Mouse (Mus musculus) small intestine, adult 2 months (tissue): Measurements from ENCODE around the gene Prrt3. TPM values are rescaled to one million over a fixed set of nuclear protein-coding genes. Genes with fewer than 3 reads are reported as not detected.

Source experiments
- H3K27ac ChIP-seq: fragments of 200-500 bp; 2 replicates; pipeline ENCODE4 v1.5.1; 2012; ENCODE audit warnings: low read depth, low read length, control low read depth, inconsistent platforms; ENCODE audit not compliant: insufficient read depth
- H3K27me3 ChIP-seq: fragments of 200-500 bp; 2 replicates; pipeline ENCODE4 v1.6.1; 2012; ENCODE audit warnings: mild to moderate bottlenecking, moderate library complexity, low read length, inconsistent platforms; ENCODE audit not compliant: control insufficient read depth, insufficient read depth
- H3K36me3 ChIP-seq: fragments of 200-500 bp; 2 replicates; pipeline ENCODE4 v1.6.1; 2012; ENCODE audit warnings: mild to moderate bottlenecking, low read length, control low read depth, inconsistent platforms; ENCODE audit not compliant: control insufficient read depth, insufficient read depth
- H3K4me1 ChIP-seq: fragments of 200-500 bp; 2 replicates; pipeline ENCODE4 v1.6.1; 2012; ENCODE audit warnings: low read length, inconsistent platforms, mixed read lengths; ENCODE audit not compliant: control insufficient read depth, insufficient read depth, insufficient read length
- H3K4me3 ChIP-seq: fragments of 200-500 bp; 2 replicates; pipeline ENCODE4 v1.5.1; 2012; ENCODE audit warnings: low read depth, mild to moderate bottlenecking, control low read depth, inconsistent platforms, low read length, moderate library complexity
- CTCF ChIP-seq: fragments of 200-500 bp; IDR thresholded peaks from 2 replicates; pipeline ENCODE4 v1.5.1; 2012; ENCODE audit warnings: low read depth, mild to moderate bottlenecking, control low read depth, inconsistent platforms, low read length, moderate library complexity, mixed read lengths; ENCODE audit not compliant: insufficient replicate concordance, insufficient read length; ENCODE audit errors: extremely low read depth
- POLR2A ChIP-seq: fragments of 200-500 bp; IDR thresholded peaks from 2 replicates; pipeline ENCODE4 v1.6.1; 2012; ENCODE audit warnings: low read depth, mild to moderate bottlenecking, control low read depth, inconsistent platforms, low read length, moderate library complexity
- WGBS: fragments of 180-500 bp; shearing (Covaris S2); methylation state at CpG from one replicate; pipeline ENCODE4 v1.1.7; 2018; 5-methylcytosine and 5-hydroxymethylcytosine counted together
- polyA plus RNA-seq: library from polyadenylated mRNA; depleted of rRNA; stranded (reverse); fragments of >200 nt; gene quantifications from 2 replicates; pipeline ENCODE4 v1.2.3, GENCODE M21; 2012

Gene Prrt3
- polyA plus RNA-seq, 1 experiment: 0.05 TPM

DNA sequence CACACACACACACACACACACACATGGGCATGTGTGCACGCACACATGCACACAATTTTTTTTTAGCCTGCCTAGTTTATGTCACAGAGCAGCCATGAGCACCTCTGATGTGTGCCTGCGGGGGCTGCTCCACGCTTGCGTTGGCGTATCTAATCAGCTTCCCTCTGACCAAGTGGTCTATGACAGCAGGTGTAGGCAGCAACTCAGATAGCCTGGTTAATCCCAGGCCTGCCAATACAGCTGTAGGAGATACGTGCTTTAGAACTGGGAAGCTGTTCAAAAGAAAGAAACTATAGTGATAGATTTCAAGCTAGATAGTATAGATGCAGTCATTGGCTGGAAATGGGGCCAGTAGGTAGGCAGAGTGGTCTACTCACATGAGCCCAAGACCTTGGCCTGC, 28.0 kb downstream of the Prrt3 start:
- peaks cover 28% of the 10 kb centered on the region for H3K36me3 ChIP-seq
- TF ChIP-seq CTCF (no peak), POLR2A (no peak)
- no peak overlapping the region for H3K4me3 ChIP-seq
- WGBS: 63% methylated on average over 6 of the region's 6 CpGs
- H3K4me1 ChIP-seq: peaks cover 48% of the 10 kb centered on the region
- peak overlapping the region; percentile 75 for H3K27ac ChIP-seq
- no peaks in the 10 kb centered on the region for H3K27me3 ChIP-seq

DNA sequence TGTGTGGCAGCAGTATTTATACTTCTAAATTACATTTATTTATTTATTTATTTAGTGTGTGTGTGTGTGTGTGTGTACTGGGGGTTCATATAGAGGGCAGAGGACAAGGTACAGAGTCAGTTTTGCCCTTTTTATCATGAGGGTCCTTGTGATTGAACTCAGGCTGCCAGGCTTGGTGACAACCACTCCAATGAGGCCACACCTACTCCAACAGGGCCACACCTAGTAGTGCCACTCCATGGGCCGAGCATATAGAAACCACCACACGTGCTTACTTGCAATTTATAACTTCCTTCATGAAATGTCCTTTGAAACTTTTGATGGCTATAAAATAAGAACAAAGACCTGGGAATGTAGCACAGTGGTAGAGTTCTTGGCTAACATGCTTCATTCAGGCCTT, 28.5 kb downstream of the Prrt3 start:
- TF ChIP-seq CTCF: no peak
- TF ChIP-seq POLR2A: no peak
- Histone ChIP-seq H3K27ac (peak overlapping the region; percentile 92), H3K4me3 (no peak overlapping the region), H3K4me1 (peaks cover 48% of the 10 kb centered on the region), H3K27me3 (no peaks in the 10 kb centered on the region), H3K36me3 (peaks cover 26% of the 10 kb centered on the region)
- 19% methylated on average over 2 of the region's 2 CpGs for WGBS

DNA sequence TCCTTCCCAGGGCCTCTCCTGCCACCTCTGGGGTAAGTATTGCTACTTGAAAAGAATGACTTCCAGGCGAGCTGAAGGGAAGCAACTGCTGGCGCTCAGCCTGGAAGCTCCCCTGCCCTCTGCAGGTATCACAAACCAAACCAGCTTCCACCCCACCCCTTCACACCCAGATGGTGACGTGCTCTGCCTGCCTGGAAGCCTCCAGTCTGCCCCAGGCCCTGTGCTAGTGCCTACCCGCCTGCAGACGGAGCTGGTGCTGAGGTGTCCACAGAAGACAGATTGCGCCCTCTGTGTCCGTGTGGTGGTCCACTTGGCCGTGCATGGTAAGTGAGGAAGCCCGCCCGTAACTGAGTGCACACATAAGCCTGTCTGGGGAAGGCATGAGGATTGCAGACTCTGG, 29.7 kb downstream of the Prrt3 start:
- peak overlapping the region; percentile 92 for H3K27ac ChIP-seq

DNA sequence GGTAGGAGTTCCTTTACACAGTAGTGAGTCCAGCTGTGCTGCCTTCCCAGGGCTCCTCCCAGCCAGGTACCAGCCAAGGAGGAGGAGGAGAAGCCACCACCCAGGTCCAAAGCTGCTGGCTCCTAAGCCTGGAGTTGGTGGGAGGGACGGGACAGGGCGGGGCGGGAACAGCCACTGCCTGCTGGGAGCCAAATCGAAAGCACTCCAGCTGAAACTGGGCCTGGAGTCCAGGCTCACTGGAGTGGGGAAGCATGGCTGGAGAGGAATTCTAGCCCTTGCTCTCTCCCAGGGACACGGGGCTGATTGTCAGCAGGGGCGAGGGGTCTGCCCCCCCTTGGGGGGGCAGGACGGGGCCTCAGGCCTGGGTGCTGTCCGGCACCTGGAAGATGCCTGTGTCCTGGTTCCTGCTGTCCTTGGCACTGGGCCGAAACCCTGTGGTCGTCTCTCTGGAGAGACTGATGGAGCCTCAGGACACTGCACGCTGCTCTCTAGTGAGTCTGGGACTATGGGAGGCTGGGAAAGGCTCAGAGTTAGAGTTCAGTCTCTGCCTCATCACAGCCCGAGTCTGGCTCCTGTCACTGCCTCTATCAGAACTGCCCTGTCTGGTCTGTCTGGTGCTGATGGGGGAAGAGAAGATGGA, 30.3 kb downstream of the Prrt3 start, which contains the start of gene Il17rc:
TSS of gene Il17rc (plus strand) at position 131 of the 640 bp plus-strand sequence.
- H3K4me1 ChIP-seq: peaks cover 40% of the 10 kb centered on the region
- H3K27me3 ChIP-seq: no peaks in the 10 kb centered on the region
- 12% methylated on average over 12 of the region's 12 CpGs for WGBS
- peaks cover 14% of the 10 kb centered on the region for H3K36me3 ChIP-seq
- TF ChIP-seq CTCF (no peak), POLR2A (peak; percentile 94)
- H3K4me3 ChIP-seq: peak within 1 kb of the TSS; percentile 64
- H3K27ac ChIP-seq: peak within 1 kb of the TSS; percentile 92

More for the DNA sequence above, 29.7 kb downstream of the Prrt3 start:
- TF ChIP-seq CTCF (no peak), POLR2A (peak; percentile 23; the same call in 1 of the 2 replicates)
- H3K27me3 ChIP-seq: no peaks in the 10 kb centered on the region
- H3K36me3 ChIP-seq: peaks cover 19% of the 10 kb centered on the region
- H3K4me1 ChIP-seq: peaks cover 45% of the 10 kb centered on the region
- WGBS: 46% methylated on average over 10 of the region's 10 CpGs
- H3K4me3 ChIP-seq: peak overlapping the region; percentile 64

DNA sequence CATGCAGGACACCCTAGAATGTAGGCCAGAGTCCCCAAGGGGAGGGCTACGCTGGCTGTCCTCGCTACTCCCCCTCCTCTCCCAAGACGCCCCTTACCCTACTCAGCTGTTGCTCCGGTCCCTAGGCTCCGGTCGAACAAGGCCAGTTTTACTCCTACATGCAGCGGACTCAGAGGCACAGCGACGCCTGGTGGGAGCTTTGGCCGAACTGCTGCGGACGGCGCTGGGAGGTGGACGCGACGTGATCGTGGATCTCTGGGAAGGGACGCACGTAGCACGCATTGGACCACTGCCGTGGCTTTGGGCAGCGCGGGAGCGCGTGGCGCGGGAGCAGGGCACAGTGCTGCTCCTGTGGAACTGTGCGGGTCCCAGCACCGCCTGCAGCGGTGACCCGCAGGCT, 32.3 kb downstream of the Prrt3 start:
- Histone ChIP-seq H3K36me3 (peaks cover 6% of the 10 kb centered on the region; the same call in 1 of the 2 replicates), H3K4me3 (peak overlapping the region; percentile 61), H3K27ac (no peak overlapping the region; the same call in 1 of the 2 replicates), H3K4me1 (peaks cover 32% of the 10 kb centered on the region), H3K27me3 (no peaks in the 10 kb centered on the region)
- 2% methylated on average over 31 of the region's 31 CpGs for WGBS
- TF ChIP-seq POLR2A (no peak), CTCF (peak; percentile 64)

DNA sequence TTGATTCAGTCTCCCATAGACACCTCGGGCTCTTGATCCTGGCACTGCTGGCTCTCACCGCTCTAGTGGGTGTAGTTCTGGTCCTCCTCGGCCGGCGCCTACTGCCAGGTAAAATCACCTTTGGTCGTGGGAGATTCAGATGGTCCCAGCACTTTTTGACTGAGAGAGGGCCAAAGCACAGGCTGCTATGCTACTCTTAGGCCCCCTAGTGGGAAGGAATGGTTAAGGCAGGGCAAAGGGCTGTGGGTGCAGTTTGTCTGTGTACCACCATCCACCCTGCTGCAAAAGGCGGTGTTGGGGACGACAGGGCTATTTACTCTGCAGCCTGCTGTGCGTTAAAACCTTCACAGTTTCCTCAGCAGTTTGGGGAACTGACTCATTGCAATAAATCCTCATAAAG, 32.7 kb downstream of the Prrt3 start:
- TF ChIP-seq CTCF (peak; percentile 71; the same call in 1 of the 2 replicates), POLR2A (no peak)
- peak overlapping the region; percentile 61 for H3K4me3 ChIP-seq
- H3K36me3 ChIP-seq: peaks cover 2% of the 10 kb centered on the region; the same call in 1 of the 2 replicates
- 6% methylated on average over 9 of the region's 9 CpGs for WGBS
- H3K27me3 ChIP-seq: no peaks in the 10 kb centered on the region
- H3K4me1 ChIP-seq: peaks cover 28% of the 10 kb centered on the region
- no peak overlapping the region; the same call in 1 of the 2 replicates for H3K27ac ChIP-seq

DNA sequence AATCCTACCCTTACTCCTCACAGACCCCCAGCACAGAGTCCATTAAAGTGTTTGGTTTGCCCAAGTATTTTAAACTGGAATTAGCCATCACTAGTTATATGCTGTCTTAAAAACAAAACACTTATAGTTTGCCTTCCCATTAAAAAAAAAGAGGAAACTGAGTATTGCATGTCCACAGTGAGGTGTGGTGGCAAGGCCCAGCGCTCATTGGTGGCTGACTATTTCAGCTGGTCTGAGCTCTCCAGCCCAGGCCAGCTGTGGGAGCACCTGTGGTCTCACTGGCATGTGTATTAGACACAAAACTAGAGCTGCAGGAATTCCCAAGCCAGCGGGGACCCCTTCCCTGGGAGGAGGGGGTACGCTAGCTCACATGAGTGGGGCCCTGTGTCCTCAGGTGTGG, 33.2 kb downstream of the Prrt3 start:
- Histone ChIP-seq H3K4me1 (peaks cover 24% of the 10 kb centered on the region), H3K36me3 (no peaks in the 10 kb centered on the region), H3K27me3 (no peaks in the 10 kb centered on the region), H3K4me3 (no peak overlapping the region), H3K27ac (no peak overlapping the region)
- TF ChIP-seq POLR2A (no peak), CTCF (no peak)
- WGBS: 69% methylated on average over 3 of the region's 3 CpGs
